Mouse (Mus musculus): ENCODE results near the gene Nat9. TPM values are rescaled to one million over a fixed set of nuclear protein-coding genes. Genes with fewer than 3 reads are reported as not detected.
A peak's percentile ranks its signal among the peaks of the same experiment; 100 is the strongest.

Nat9 gene
- polyA plus RNA-seq, 1 experiment from 2014 or later = 26.2 TPM

DNA sequence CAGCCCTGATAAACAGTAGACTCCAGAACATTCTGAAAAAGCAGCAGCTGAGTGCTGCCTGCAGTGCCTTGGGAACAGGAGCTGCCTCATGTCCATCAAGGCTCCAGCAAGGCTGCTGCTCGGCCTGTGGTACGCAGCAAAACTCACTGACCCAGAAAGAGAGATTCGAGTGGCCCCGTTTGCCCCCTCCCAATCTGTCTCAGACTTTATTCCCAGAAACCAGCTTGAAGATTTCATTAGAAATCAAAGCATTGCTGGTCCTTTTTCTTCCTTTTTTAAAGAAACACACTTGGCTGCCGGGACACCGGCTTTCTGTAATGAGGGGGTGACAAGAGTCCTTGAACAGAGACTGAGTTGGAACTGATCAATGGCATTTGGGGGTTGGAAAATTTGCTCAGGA lies 37.6 kb upstream of the Nat9 start:
- H3K4me3 ChIP-seq = no peak overlapping the region
- peaks cover 39% of the 10 kb centered on the region for H3K4me1 ChIP-seq
- no peak overlapping the region for H3K27ac ChIP-seq
- no peak overlapping the region for H3K9ac ChIP-seq
- no peaks in the 10 kb centered on the region for H3K9me3 ChIP-seq
- no peaks in the 10 kb centered on the region for H3K36me3 ChIP-seq
- no peak for ATAC-seq (ENCODE audit: low FRiP score, low read depth)
- WGBS = 82% methylated on average over 6 of the region's 6 CpGs
- H3K4me2 ChIP-seq (replicated peaks) = no peak overlapping the region
- peaks cover 53% of the 10 kb centered on the region for H3K27me3 ChIP-seq

DNA sequence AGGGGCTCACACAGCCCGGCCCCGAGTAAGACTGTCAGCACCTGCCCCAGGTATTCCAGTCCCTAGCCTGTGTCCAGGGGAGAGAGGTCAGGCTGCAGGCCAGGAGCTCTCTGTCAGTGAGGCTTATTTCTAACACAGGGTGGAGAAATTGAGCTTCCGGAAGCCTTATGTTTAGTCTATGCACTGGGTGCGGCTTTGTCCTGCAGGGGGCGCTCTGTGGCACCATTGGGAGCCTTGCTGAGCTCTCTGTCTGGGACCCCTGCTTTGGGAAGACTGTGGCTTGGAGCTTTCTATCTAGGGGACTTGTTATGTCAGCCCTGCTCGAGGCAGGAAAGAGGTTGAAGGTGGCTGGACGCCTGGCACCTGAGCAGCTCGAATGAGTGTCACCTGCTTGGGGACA lies 37.2 kb upstream of the Nat9 start:
- no peaks in the 10 kb centered on the region for H3K36me3 ChIP-seq
- no peak overlapping the region for H3K4me2 ChIP-seq (replicated peaks)
- H3K27ac ChIP-seq = no peak overlapping the region
- ATAC-seq (ENCODE audit: low FRiP score, low read depth) = no peak
- no peak overlapping the region for H3K4me3 ChIP-seq
- H3K9ac ChIP-seq = no peak overlapping the region
- peaks cover 39% of the 10 kb centered on the region for H3K4me1 ChIP-seq
- H3K27me3 ChIP-seq = peaks cover 49% of the 10 kb centered on the region
- no peaks in the 10 kb centered on the region for H3K9me3 ChIP-seq
- WGBS = 43% methylated on average over 8 of the region's 8 CpGs

DNA sequence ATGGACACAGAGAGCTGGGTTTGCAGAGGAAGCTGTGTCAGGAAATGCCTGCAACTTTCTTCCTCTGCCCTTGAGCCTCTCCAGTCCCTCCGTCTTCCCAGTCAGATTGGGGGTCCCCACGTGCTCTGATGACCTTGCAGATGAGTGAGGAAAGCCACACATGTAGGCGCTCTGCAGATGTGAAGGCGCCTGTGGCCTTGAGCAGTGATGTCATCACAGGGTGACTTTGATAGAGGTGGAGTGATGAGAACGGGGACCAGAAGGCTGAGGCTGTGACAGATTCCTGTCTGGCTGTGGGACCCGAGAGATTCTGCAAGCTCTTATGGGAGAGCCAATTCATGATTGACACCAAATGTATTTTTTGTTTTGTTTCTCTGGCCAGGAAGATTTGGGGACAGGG lies 36.2 kb upstream of the Nat9 start:
- H3K4me3 ChIP-seq = no peak overlapping the region
- no peaks in the 10 kb centered on the region for H3K9me3 ChIP-seq
- no peak for ATAC-seq (ENCODE audit: low FRiP score, low read depth)
- H3K4me2 ChIP-seq (replicated peaks) = no peak overlapping the region
- peaks cover 39% of the 10 kb centered on the region for H3K4me1 ChIP-seq
- H3K36me3 ChIP-seq = no peaks in the 10 kb centered on the region
- no peak overlapping the region for H3K27ac ChIP-seq
- H3K9ac ChIP-seq = no peak overlapping the region
- H3K27me3 ChIP-seq = peaks cover 47% of the 10 kb centered on the region
- WGBS = 67% methylated on average over 6 of the region's 6 CpGs

DNA sequence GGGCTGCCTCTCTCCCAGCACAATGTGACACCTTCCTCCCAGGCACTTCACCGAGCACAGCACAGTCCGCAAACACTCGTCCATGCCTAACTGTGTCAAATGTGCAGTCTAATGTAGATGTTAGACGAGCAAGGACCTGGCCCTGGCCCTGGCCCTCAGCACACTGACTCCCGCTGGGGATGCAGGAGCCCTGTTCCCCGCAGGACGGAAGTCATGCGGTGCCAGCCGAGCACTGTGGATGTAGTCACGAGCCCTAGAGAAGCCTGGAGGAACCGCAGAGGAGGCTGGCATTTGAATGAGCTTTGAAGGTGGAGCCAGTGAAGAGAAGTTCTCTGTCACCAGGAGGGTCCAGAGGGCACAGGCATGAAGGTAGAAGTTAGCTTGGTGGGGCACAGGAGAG lies 35.8 kb upstream of the Nat9 start:
- WGBS = 58% methylated on average over 11 of the region's 11 CpGs
- no peak overlapping the region for H3K9ac ChIP-seq
- peaks cover 39% of the 10 kb centered on the region for H3K4me1 ChIP-seq
- H3K9me3 ChIP-seq = no peaks in the 10 kb centered on the region
- no peak overlapping the region for H3K4me3 ChIP-seq
- peaks cover 43% of the 10 kb centered on the region for H3K27me3 ChIP-seq
- no peak overlapping the region for H3K4me2 ChIP-seq (replicated peaks)
- no peak overlapping the region for H3K27ac ChIP-seq
- H3K36me3 ChIP-seq = no peaks in the 10 kb centered on the region
- no peak for ATAC-seq (ENCODE audit: low FRiP score, low read depth)

DNA sequence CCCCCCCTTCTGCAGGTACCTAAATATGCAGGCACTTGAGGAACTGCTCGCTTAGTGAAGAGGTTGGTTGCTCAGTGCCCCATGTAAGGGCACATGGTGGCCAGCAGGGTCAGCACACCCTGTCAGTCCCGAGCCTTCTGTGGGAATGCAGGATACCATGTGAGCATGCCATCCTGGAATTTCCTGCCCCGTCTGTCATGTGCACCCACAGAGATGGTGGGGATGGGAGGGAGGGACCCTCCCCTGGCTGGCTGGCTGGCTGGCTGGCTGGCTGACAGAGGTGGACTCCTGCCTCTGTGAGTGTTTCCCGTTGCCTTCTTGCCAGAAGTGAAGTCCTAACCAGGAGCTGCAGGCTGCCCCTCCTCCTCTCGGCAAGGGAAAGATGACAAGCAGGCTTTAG lies 34.9 kb upstream of the Nat9 start:
- H3K36me3 ChIP-seq = no peaks in the 10 kb centered on the region; the same call in 1 of the 2 replicates
- H3K9ac ChIP-seq = peak overlapping the region; percentile 4; the same call in 1 of the 2 replicates
- WGBS = 17% methylated on average over 5 of the region's 5 CpGs
- H3K27ac ChIP-seq = no peak overlapping the region
- H3K9me3 ChIP-seq = no peaks in the 10 kb centered on the region
- no peak for ATAC-seq (ENCODE audit: low FRiP score, low read depth)
- peaks cover 45% of the 10 kb centered on the region for H3K4me1 ChIP-seq
- H3K4me3 ChIP-seq = no peak overlapping the region
- H3K27me3 ChIP-seq = peaks cover 38% of the 10 kb centered on the region
- H3K4me2 ChIP-seq (replicated peaks) = no peak overlapping the region

DNA sequence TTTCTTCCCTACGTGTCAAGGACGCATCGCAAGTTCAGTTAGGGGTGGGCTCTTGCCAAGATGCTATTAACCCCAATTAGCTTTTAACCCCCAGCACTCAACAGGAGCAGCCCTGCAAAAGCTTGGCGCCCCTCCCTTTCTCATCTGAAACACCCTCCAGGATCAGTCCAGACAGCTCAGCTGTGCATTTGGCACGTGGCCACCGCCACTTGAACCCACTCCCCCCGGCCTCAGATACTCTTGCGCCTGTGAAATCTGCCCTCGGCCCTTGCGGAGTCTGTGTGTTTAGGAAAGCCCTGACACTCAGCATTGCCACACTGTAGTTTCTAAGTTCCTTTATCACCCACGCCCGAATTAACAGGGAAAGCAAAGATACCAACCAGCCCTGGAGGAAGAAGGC lies 34.4 kb upstream of the Nat9 start:
- no peak overlapping the region for H3K27ac ChIP-seq
- 21% methylated on average over 12 of the region's 12 CpGs for WGBS
- ATAC-seq (ENCODE audit: low FRiP score, low read depth) = no peak

DNA sequence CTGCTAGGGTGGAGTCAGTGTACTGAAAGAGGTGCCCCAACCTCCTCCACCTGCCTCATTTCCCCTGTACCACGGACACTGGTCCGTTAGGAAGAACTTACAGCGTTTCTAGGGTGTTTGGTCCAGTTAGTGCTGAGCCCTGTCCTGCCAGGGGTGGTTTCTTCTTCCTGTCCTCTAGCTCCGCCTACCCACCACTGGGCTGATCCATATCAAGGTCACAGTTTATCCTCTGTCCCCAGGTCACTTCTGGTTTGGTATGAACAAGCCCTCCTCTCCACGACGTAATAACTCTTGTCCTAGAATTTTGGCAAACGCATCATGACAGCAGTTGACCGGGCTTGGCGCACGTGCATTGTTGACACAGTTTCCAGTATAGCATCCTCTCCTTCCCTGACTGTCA lies 32.0 kb upstream of the Nat9 start:
- Histone ChIP-seq H3K36me3 (peaks cover 2% of the 10 kb centered on the region; the same call in 1 of the 2 replicates), H3K4me1 (peaks cover 37% of the 10 kb centered on the region), H3K27me3 (peaks cover 35% of the 10 kb centered on the region), H3K9me3 (no peaks in the 10 kb centered on the region), H3K4me3 (no peak overlapping the region), H3K4me2 (replicated peaks) (no peak overlapping the region), H3K9ac (no peak overlapping the region), H3K27ac (no peak overlapping the region)
- ATAC-seq (ENCODE audit: low FRiP score, low read depth) = no peak
- 91% methylated on average over 10 of the region's 10 CpGs for WGBS

More for the DNA sequence above, 34.4 kb upstream of the Nat9 start:
- no peak overlapping the region for H3K4me2 ChIP-seq (replicated peaks)
- no peaks in the 10 kb centered on the region; the same call in 1 of the 2 replicates for H3K36me3 ChIP-seq
- no peak overlapping the region for H3K4me3 ChIP-seq
- H3K9me3 ChIP-seq = no peaks in the 10 kb centered on the region
- H3K9ac ChIP-seq = no peak overlapping the region; the same call in 1 of the 2 replicates
- peaks cover 37% of the 10 kb centered on the region for H3K27me3 ChIP-seq
- H3K4me1 ChIP-seq = peaks cover 50% of the 10 kb centered on the region

DNA sequence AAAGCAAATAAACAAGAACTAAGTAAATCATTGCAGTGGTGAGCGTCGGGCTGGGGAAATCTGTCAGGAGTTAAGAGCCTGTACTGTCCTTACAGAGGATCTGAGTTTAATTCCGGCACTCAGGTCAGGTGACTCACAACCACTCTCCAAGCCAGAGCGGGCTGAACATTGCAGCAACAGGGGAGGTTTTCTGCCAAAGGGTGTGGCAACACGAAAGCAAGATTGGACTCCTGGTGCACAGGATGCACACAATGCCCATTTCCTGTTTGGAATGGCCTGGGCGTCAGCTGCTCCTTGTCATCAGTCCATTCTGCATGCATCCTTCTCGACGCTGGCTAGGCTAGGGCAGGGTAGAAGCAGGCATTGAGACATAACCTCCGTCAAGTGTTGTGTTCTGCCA lies 31.6 kb upstream of the Nat9 start:
- no peak for ATAC-seq (ENCODE audit: low FRiP score, low read depth)
- Histone ChIP-seq H3K4me2 (replicated peaks) (no peak overlapping the region), H3K9ac (no peak overlapping the region), H3K4me1 (peaks cover 37% of the 10 kb centered on the region), H3K36me3 (peaks cover 2% of the 10 kb centered on the region; the same call in 1 of the 2 replicates), H3K27me3 (peaks cover 33% of the 10 kb centered on the region), H3K4me3 (no peak overlapping the region), H3K27ac (no peak overlapping the region), H3K9me3 (no peaks in the 10 kb centered on the region)
- WGBS = 57% methylated on average over 9 of the region's 9 CpGs

DNA sequence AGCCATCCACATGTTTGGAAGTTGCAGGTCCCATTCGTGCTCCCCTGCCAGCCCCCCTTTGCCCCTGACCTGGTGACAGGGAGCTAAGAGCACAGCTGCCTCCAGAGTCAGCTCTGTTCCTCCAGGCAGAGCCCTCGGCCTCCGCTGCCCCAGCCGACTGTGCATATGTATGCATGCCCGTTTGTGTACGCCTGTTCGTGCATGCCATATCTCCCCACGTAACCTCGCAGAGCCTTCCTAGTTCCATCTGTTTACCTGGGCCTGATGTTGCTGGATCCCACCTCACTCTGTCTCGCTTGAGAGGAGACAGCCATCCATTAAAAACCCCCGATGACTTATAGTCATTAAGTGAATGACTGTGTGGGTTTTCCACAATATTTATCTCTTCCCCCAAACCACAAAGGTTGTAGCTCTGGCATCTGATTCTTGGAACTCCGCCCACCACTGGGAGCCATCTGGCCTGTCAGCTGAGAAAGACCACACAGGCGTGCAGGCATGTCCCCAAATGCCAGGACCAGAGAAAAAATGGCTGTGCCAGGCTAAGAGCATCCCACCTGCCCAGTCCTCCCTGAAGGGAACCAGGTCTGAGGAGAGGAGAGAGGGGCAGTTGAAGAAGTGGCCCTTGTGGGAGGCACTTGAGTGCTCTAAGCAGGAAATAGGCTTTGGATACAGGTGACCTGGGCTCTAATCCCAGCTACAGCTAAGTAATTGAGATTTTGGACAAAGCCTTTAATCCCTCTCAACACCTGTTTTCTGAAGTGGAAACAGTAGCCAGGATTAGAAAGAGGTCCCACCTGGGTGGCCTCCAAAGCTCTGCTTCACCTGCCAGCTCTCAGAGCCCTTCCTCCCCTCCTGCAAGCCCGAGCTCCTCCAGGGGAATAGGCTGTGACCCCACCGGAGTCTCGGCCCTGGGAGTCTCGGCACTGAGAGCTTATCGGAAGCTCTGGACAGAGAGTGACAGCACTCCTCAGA lies 30.1 kb upstream of the Nat9 start:
- 55% methylated on average over 18 of the region's 18 CpGs for WGBS
- no peak overlapping the region for H3K4me3 ChIP-seq
- ATAC-seq (ENCODE audit: low FRiP score, low read depth) = no peak
- no peaks in the 10 kb centered on the region for H3K9me3 ChIP-seq
- peaks cover 19% of the 10 kb centered on the region for H3K27me3 ChIP-seq
- H3K4me2 ChIP-seq (replicated peaks) = no peak overlapping the region
- peaks cover 25% of the 10 kb centered on the region for H3K4me1 ChIP-seq
- no peak overlapping the region for H3K9ac ChIP-seq
- H3K36me3 ChIP-seq = peaks cover 2% of the 10 kb centered on the region; the same call in 1 of the 2 replicates
- H3K27ac ChIP-seq = no peak overlapping the region; the same call in 1 of the 2 replicates

DNA sequence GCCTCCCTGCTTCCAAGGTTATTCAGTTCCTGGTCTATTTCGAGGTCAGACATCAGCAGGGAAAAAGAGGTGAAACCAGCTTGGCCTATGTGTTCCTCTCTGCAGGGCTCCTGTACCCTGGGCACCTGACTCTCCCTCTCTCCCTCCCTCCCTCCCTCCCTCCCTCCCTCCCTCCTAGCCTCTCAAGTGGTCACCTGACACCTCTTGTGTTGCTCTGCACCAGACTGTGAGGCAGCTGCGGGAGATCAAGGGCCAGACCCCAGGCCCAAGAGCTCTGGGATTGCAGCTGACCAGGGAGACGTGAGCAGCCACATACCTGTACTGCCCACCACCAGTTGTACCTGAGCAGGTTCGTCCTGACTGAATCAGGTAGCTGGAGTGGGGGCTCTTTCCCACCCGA lies 27.5 kb upstream of the Nat9 start:
- Histone ChIP-seq H3K36me3 (peaks cover 3% of the 10 kb centered on the region; the same call in 1 of the 2 replicates), H3K27ac (no peak overlapping the region), H3K9me3 (no peaks in the 10 kb centered on the region), H3K9ac (no peak overlapping the region), H3K4me1 (peaks cover 12% of the 10 kb centered on the region), H3K4me2 (replicated peaks) (no peak overlapping the region), H3K4me3 (no peak overlapping the region), H3K27me3 (peaks cover 11% of the 10 kb centered on the region; the same call in 1 of the 2 replicates)
- ATAC-seq (ENCODE audit: low FRiP score, low read depth) = 0 out of 2 replicates have a peak, but pooled peaks have one; percentile 11
- WGBS = 16% methylated on average over 5 of the region's 5 CpGs

DNA sequence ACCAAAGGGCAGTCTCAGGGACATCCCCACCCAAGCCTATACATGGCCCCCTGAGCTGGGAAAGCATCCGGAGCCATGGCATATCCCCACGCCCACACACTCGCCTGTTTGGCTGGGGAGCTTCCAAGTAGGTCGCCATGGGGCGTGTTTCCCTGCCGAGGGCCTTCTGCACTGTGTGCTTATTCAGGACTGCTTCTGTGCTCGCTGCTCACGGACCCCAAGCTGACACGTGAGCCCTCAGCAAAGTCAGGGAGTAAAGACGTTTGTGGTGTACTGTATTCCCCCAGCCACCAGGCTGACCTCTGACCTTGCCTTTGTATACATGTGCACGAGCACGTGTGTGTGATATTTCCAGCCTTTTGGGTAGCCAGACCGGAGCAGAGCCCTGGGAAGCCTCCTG lies 24.5 kb upstream of the Nat9 start:
- peaks cover 24% of the 10 kb centered on the region for H3K36me3 ChIP-seq
- H3K4me3 ChIP-seq = no peak overlapping the region
- H3K9ac ChIP-seq = no peak overlapping the region
- no peak overlapping the region for H3K27ac ChIP-seq
- no peak for ATAC-seq (ENCODE audit: low FRiP score, low read depth)
- H3K4me1 ChIP-seq = peaks cover 1% of the 10 kb centered on the region
- H3K4me2 ChIP-seq (replicated peaks) = no peak overlapping the region
- no peaks in the 10 kb centered on the region for H3K9me3 ChIP-seq
- WGBS = 55% methylated on average over 13 of the region's 13 CpGs
- H3K27me3 ChIP-seq = no peaks in the 10 kb centered on the region

DNA sequence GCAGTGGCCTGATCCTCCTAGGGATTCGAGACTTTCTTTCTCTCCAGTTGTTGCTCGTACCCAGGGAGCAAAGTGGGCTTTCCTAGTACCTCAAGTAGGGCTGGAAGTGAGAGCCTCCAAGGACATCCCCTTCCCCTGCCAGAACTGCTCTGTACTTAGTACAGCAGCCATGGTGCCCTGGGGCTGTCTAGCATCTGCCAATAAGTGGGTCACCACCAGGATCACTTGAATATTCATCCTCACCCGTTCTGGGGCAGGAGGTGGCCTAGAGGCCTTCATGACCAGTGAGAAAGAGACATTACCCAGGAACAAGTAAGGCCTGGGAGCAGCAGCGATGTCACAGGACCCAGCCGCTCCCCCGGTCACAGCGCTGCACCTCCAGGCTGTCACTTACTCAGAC lies 22.3 kb upstream of the Nat9 start:
- H3K9ac ChIP-seq = peak overlapping the region; percentile 48; the same call in 1 of the 2 replicates
- H3K27ac ChIP-seq = no peak overlapping the region
- no peak overlapping the region for H3K4me2 ChIP-seq (replicated peaks)
- peaks cover 6% of the 10 kb centered on the region for H3K27me3 ChIP-seq
- no peaks in the 10 kb centered on the region for H3K9me3 ChIP-seq
- ATAC-seq (ENCODE audit: low FRiP score, low read depth) = no peak
- peaks cover 43% of the 10 kb centered on the region for H3K36me3 ChIP-seq
- WGBS = 80% methylated on average over 7 of the region's 7 CpGs
- no peaks in the 10 kb centered on the region; the same call in 1 of the 2 replicates for H3K4me1 ChIP-seq
- H3K4me3 ChIP-seq = no peak overlapping the region
